Mouse (Mus musculus): Measurements from ENCODE around the gene Rbms2. TPM values are rescaled to one million over a fixed set of nuclear protein-coding genes. Genes with fewer than 3 reads are reported as not detected.

Gene Rbms2
- total RNA-seq, 1 experiment = 30.8 TPM

DNA sequence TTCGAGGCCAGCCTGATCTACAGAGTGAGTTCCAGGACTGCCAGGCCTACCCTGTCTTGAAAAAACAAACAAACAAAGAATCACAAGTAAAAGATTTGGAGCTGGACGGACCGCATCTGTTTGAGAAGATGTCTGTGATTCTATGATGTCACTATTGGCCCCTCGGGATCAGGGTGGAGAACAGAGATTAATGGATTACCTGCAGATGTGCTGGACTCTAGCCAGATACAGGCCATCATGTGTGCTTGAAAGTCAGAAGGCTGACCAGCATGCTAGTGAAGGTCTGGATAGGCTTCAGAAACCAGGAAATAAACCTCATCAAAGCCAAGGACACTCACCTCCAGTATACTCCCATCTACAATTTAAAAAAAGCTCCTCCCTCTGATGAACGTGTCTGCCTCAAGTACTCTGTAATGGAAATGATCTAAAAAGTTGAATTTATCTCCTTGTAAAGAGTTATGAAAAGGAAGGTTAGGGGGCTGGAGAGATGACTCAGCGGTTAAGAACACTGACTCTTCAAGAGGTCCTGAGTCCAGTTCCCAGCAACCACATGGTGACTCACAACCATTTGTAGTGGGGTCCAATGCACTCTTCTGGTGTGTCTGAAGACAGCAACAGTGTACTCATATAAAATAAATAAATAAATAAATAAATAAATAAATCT is 5.3 kb upstream of the Rbms2 start:
- in situ Hi-C loops (cut with MboI; ENCODE audit: low sequenced_read_pairs in 2 of 2, unreplicated experiment in 2 of 2) = loop anchor here in 1 of 2 experiments (10.0 kb wide), 1 partner anchor 91 kb away; the partner anchor contains the start of gene Baz2a
- TF ChIP-seq MAFK (IDR thresholded peaks at IDR 0.05; ENCODE audit: insufficient read depth, low read depth, low read length) = no peak
- no peak for TF ChIP-seq ZNF384 (IDR thresholded peaks at IDR 0.05; ENCODE audit: low read depth, low read length)
- no peak for TF ChIP-seq HCFC1 (IDR thresholded peaks at IDR 0.05; ENCODE audit: borderline replicate concordance, insufficient read depth, low read length)
- no peak for TF ChIP-seq CHD2 (IDR thresholded peaks at IDR 0.05; ENCODE audit: low read depth, low read length)
- no peak for TF ChIP-seq ZC3H11A (IDR thresholded peaks at IDR 0.05; ENCODE audit: borderline replicate concordance, low read depth, low read length)
- Histone ChIP-seq H3K9ac (ENCODE audit: insufficient read depth, low read depth, low read length, poor library complexity, severe bottlenecking) (peak overlapping the region; percentile 51; the same call in 1 of the 2 replicates), H3K36me3 (ENCODE audit: control insufficient read depth, insufficient read depth, low read length, poor library complexity, severe bottlenecking) (no peaks in the 10 kb centered on the region), H3K4me3 (ENCODE audit: insufficient read depth in 1 of 2, low read depth in 1 of 2, low read length in 2 of 2, poor library complexity in 1 of 2, severe bottlenecking in 1 of 2) (0 out of 4 replicates have a peak overlapping the region, but pooled peaks of 1 of the 2 experiments have one; percentile 19), H3K4me1 (ENCODE audit: control insufficient read depth in 2 of 2, insufficient read depth in 2 of 2, low read length in 2 of 2, poor library complexity in 1 of 2) (peaks cover 2 to 7% of the 10 kb centered on the region in 2 experiments; a peak in 3 of 4 replicates), H3K27ac (ENCODE audit: insufficient read depth, low read depth, low read length, poor library complexity, severe bottlenecking) (peak overlapping the region; percentile 81), H3K9me3 (ENCODE audit: control insufficient read depth, insufficient read depth, low read depth, low read length) (no peaks in the 10 kb centered on the region)
- DNase-seq (ENCODE audit: low read depth, low spot score) = no peak

DNA sequence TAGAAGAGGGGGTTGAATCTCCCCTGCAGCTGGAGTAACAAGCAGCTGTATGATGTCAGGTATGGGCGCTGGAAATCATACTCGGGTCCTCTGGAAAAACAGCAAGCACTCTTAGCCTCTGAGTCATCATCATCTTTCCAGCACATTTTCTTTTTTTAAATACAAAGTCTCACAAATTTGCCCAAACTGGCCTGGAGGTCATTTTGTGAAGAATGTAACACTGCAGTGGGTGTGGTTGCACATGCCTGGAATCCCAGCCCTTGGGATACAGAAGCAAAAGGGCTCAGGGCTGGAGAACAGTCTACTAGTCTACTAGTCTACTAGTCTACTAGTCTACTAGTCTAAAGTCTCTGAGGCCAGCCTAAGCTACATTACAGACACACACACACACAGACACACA is 4.2 kb upstream of the Rbms2 start:
- H3K9ac ChIP-seq (ENCODE audit: insufficient read depth, low read depth, low read length, poor library complexity, severe bottlenecking) = no peak overlapping the region
- in situ Hi-C loops (cut with MboI; ENCODE audit: low sequenced_read_pairs in 2 of 2, unreplicated experiment in 2 of 2) = loop anchor here in 1 of 2 experiments (10.0 kb wide), 1 partner anchor 89 kb away; the partner anchor contains the start of gene Baz2a
- peaks cover 2 to 8% of the 10 kb centered on the region in 2 experiments; a peak in 3 of 4 replicates for H3K4me1 ChIP-seq (ENCODE audit: control insufficient read depth in 2 of 2, insufficient read depth in 2 of 2, low read length in 2 of 2, poor library complexity in 1 of 2)
- H3K36me3 ChIP-seq (ENCODE audit: control insufficient read depth, insufficient read depth, low read length, poor library complexity, severe bottlenecking) = no peaks in the 10 kb centered on the region
- no peak for DNase-seq (ENCODE audit: low read depth, low spot score)
- peak overlapping the region; percentile 77 for H3K27ac ChIP-seq (ENCODE audit: insufficient read depth, low read depth, low read length, poor library complexity, severe bottlenecking)
- H3K4me3 ChIP-seq (ENCODE audit: insufficient read depth in 1 of 2, low read depth in 1 of 2, low read length in 2 of 2, poor library complexity in 1 of 2, severe bottlenecking in 1 of 2) = no peak overlapping the region
- TF ChIP-seq HCFC1 (IDR thresholded peaks at IDR 0.05; ENCODE audit: borderline replicate concordance, insufficient read depth, low read length) = no peak
- no peak for TF ChIP-seq ZNF384 (IDR thresholded peaks at IDR 0.05; ENCODE audit: low read depth, low read length)
- TF ChIP-seq MAFK (IDR thresholded peaks at IDR 0.05; ENCODE audit: insufficient read depth, low read depth, low read length) = no peak
- no peak for TF ChIP-seq CHD2 (IDR thresholded peaks at IDR 0.05; ENCODE audit: low read depth, low read length)
- no peak for TF ChIP-seq ZC3H11A (IDR thresholded peaks at IDR 0.05; ENCODE audit: borderline replicate concordance, low read depth, low read length)
- no peaks in the 10 kb centered on the region for H3K9me3 ChIP-seq (ENCODE audit: control insufficient read depth, insufficient read depth, low read depth, low read length)

- H3K9ac ChIP-seq (ENCODE audit: insufficient read depth, low read depth, low read length, poor library complexity, severe bottlenecking) = no peak overlapping the region
- no peaks in the 10 kb centered on the region for H3K36me3 ChIP-seq (ENCODE audit: control insufficient read depth, insufficient read depth, low read length, poor library complexity, severe bottlenecking)
- peaks cover 2 to 11% of the 10 kb centered on the region in 2 experiments for H3K4me1 ChIP-seq (ENCODE audit: control insufficient read depth in 2 of 2, insufficient read depth in 2 of 2, low read length in 2 of 2, poor library complexity in 1 of 2)
- no peak for DNase-seq (ENCODE audit: low read depth, low spot score)
- H3K4me3 ChIP-seq (ENCODE audit: insufficient read depth in 1 of 2, low read depth in 1 of 2, low read length in 2 of 2, poor library complexity in 1 of 2, severe bottlenecking in 1 of 2) = no peak overlapping the region
- H3K9me3 ChIP-seq (ENCODE audit: control insufficient read depth, insufficient read depth, low read depth, low read length) = no peaks in the 10 kb centered on the region
- TF ChIP-seq HCFC1 (IDR thresholded peaks at IDR 0.05; ENCODE audit: borderline replicate concordance, insufficient read depth, low read length) (no peak), ZC3H11A (IDR thresholded peaks at IDR 0.05; ENCODE audit: borderline replicate concordance, low read depth, low read length) (no peak), ZNF384 (IDR thresholded peaks at IDR 0.05; ENCODE audit: low read depth, low read length) (no peak)
- in situ Hi-C loops (cut with MboI; ENCODE audit: low sequenced_read_pairs in 2 of 2, unreplicated experiment in 2 of 2) = no loop called here
- no peak overlapping the region for H3K27ac ChIP-seq (ENCODE audit: insufficient read depth, low read depth, low read length, poor library complexity, severe bottlenecking)
These were observed 2.8 kb downstream of the Rbms2 start for GRCm38 (mm10) chr10:128177316-128177715.

DNA sequence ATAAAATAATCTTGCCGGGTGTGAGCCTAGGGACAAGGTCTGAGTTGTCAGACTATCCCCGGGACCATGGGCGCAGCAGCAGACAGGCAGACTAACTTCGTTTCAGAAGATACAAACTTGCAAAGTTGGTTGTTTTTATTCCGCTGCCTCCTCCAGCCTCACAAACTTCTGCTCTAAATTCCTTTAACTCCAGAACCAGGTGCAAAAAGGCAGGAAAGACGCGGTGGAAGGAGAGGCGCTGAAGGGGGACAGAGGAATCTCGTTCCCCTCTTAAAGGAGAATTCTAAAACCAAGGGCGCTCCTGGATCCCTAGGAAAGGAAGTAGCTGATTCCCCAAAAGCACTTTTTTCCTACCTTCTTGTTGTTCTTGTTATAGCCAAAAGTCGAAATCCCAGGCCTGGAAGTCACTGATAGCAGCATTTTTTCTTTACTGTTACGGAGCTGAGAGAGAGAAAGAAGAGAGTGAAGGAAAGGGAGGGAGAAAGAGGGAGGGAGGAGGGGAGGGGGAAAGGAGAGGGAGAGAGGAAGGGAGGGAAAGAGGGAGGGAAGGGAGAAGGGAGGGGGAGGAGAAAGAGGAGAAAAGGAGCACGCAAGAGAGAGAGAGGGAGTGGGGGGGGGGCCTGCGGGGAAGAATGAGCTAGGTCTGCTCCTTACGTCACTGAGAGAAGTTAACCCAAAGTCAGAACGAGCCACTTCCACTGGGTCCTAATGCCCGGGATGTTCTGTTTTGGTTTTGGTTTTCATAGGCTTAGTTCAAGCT is 3.9 kb downstream of the Rbms2 start:
- H3K9ac ChIP-seq (ENCODE audit: insufficient read depth, low read depth, low read length, poor library complexity, severe bottlenecking) = peak overlapping the region; percentile 81
- no peak for TF ChIP-seq ZNF384 (IDR thresholded peaks at IDR 0.05; ENCODE audit: low read depth, low read length)
- no peak for TF ChIP-seq HCFC1 (IDR thresholded peaks at IDR 0.05; ENCODE audit: borderline replicate concordance, insufficient read depth, low read length)
- TF ChIP-seq MAFK (IDR thresholded peaks at IDR 0.05; ENCODE audit: insufficient read depth, low read depth, low read length) = no peak
- no peak for TF ChIP-seq ZC3H11A (IDR thresholded peaks at IDR 0.05; ENCODE audit: borderline replicate concordance, low read depth, low read length)
- no peak for TF ChIP-seq CHD2 (IDR thresholded peaks at IDR 0.05; ENCODE audit: low read depth, low read length)
- H3K9me3 ChIP-seq (ENCODE audit: control insufficient read depth, insufficient read depth, low read depth, low read length) = no peaks in the 10 kb centered on the region
- peak overlapping the region; percentile 81 to 83 for H3K4me3 ChIP-seq (ENCODE audit: insufficient read depth in 1 of 2, low read depth in 1 of 2, low read length in 2 of 2, poor library complexity in 1 of 2, severe bottlenecking in 1 of 2)
- H3K4me1 ChIP-seq (ENCODE audit: control insufficient read depth in 2 of 2, insufficient read depth in 2 of 2, low read length in 2 of 2, poor library complexity in 1 of 2) = peaks cover 2 to 12% of the 10 kb centered on the region in 2 experiments
- no peaks in the 10 kb centered on the region for H3K36me3 ChIP-seq (ENCODE audit: control insufficient read depth, insufficient read depth, low read length, poor library complexity, severe bottlenecking)
- no peak for DNase-seq (ENCODE audit: low read depth, low spot score)
- peak overlapping the region; percentile 58; the same call in 1 of the 2 replicates for H3K27ac ChIP-seq (ENCODE audit: insufficient read depth, low read depth, low read length, poor library complexity, severe bottlenecking)
- in situ Hi-C loops (cut with MboI; ENCODE audit: low sequenced_read_pairs in 2 of 2, unreplicated experiment in 2 of 2) = no loop called here

All from ES-E14 (cell line).